Mouse (Mus musculus) kidney, postnatal 0 days (tissue): ENCODE data around the gene Yif1b. TPM values are rescaled to one million over a fixed set of nuclear protein-coding genes. Genes with fewer than 3 reads are reported as not detected.

Experiments
- ATAC-seq: fragments of 200-750 bp; cut with Nextera tagmentation; replicated peaks from 2 replicates; pipeline ENCODE4 v1.8.0; 2017; ENCODE audit warnings: low read depth, moderate number of reproducible peaks, moderate TSS enrichment, moderate library complexity; ENCODE audit not compliant: low FRiP score
- DNase-seq: peaks from one replicate; pipeline ENCODE4 v3.0.0-alpha.2; 2016; ENCODE audit warnings: low spot score
- H3K27ac ChIP-seq: fragments of 300-500 bp; sonication (generic); 2 replicates; pipeline ENCODE4 v1.5.1; 2014; ENCODE audit warnings: mild to moderate bottlenecking
- H3K27me3 ChIP-seq: fragments of 300-500 bp; sonication (generic); 2 replicates; pipeline ENCODE4 v1.6.1; 2014; ENCODE audit warnings: low read length, mixed read lengths; ENCODE audit not compliant: insufficient read depth
- H3K36me3 ChIP-seq: fragments of 300-500 bp; sonication (generic); 2 replicates; pipeline ENCODE4 v1.6.1; 2014; ENCODE audit warnings: low read length, mixed read lengths; ENCODE audit not compliant: insufficient read depth
- H3K4me1 ChIP-seq: fragments of 300-500 bp; sonication (generic); replicated peaks from 2 replicates; pipeline ENCODE4 v1.6.1; 2014; ENCODE audit warnings: antibody characterized with exemption, low read length, mixed read lengths; ENCODE audit not compliant: insufficient read depth
- H3K4me2 ChIP-seq: fragments of 300-500 bp; sonication (generic); 2 replicates; pipeline ENCODE4 v1.6.1; 2014; ENCODE audit warnings: mild to moderate bottlenecking, low read length, moderate library complexity, mixed read lengths
- H3K4me3 ChIP-seq: fragments of 300-500 bp; sonication (generic); replicated peaks from 2 replicates; pipeline ENCODE4 v1.5.1; 2014; ENCODE audit warnings: low read depth, low read length
- H3K9ac ChIP-seq: fragments of 300-500 bp; sonication (generic); 2 replicates; pipeline ENCODE4 v1.6.1; 2014; ENCODE audit warnings: low read depth, low read length
- H3K9me3 ChIP-seq: fragments of 300-500 bp; sonication (generic); replicated peaks from 2 replicates; pipeline ENCODE4 v1.6.1; 2016; ENCODE audit warnings: low read length, inconsistent platforms, mixed read lengths
- CTCF ChIP-seq: IDR thresholded peaks from 2 replicates; pipeline ENCODE4 v1.5.1; 2016; ENCODE audit warnings: antibody characterized with exemption, low read depth, mild to moderate bottlenecking, moderate library complexity
- WGBS: fragments of 180-500 bp; shearing (Covaris S2); extraction: QIAGEN DNeasy Blood & Tissue Kit; methylation state at CpG from one replicate; pipeline ENCODE4 v1.1.7; 2014; 5-methylcytosine and 5-hydroxymethylcytosine counted together
- polyA plus RNA-seq: library from polyadenylated mRNA; unstranded; fragments of >200 nt; fragmentation: Nextera tagmentation; extraction: Ambion mirVana; gene quantifications from 2 replicates; pipeline ENCODE4 v1.2.1, GENCODE M21; 2015

Yif1b gene
- polyA plus RNA-seq, 1 experiment from 2014 or later, result 121 TPM

DNA sequence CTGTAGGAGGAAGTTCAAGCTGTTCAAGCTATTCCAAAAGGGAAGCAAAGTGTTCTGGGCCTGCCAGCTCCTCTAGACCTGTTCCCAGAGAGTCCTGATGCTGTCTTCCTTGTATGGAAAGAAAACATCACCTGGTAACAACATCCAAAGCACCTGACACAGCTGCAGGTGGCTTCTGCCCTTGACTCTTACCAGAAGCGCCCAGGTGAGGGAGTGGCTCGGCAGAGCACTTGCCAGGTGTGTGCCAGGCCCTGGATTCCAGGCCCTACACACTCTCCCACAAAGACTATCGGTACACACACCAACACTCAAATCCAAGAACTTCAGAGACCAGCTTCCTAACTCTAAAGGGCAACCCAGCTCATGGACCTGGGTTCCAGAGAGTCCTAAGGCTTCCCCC is 25.7 kb downstream of the Yif1b start:
- no peaks in the 10 kb centered on the region for H3K36me3 ChIP-seq
- WGBS, result 90% methylated on average over 3 of the region's 3 CpGs
- 0 out of 2 replicates have a peak, but pooled peaks cover 5% of the 10 kb centered on the region for H3K4me1 ChIP-seq
- ATAC-seq (no peak), DNase-seq (no peak)
- no peak overlapping the region for H3K9ac ChIP-seq
- H3K4me3 ChIP-seq, result no peak overlapping the region
- H3K27ac ChIP-seq, result no peak overlapping the region
- no peaks in the 10 kb centered on the region for H3K9me3 ChIP-seq
- H3K4me2 ChIP-seq, result no peak overlapping the region
- TF ChIP-seq CTCF, result no peak
- no peaks in the 10 kb centered on the region for H3K27me3 ChIP-seq

DNA sequence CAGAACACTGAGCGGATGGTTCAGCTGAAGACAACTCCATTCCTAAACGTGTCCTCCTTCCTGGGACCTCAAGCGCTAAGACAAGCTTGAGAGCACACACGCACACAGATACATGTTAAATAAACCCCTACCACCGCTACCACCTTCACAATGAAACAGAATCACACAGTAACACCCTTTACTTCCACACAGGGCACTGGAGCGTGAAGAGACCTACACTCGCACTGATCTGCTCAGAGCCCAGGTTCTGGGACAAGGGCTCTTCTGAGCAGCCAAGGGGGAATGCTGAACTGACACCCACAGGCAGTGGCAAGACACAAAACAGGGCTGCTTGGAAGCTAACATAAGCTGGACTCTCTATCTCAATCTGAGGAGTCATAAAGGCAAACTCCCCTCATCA is 27.5 kb downstream of the Yif1b start:
- Histone ChIP-seq H3K4me2 (no peak overlapping the region), H3K9me3 (no peaks in the 10 kb centered on the region), H3K4me1 (0 out of 2 replicates have a peak, but pooled peaks cover 5% of the 10 kb centered on the region), H3K9ac (0 out of 2 replicates have a peak overlapping the region, but pooled peaks have one; percentile 15), H3K4me3 (no peak overlapping the region), H3K27me3 (no peaks in the 10 kb centered on the region), H3K27ac (peak overlapping the region; percentile 70), H3K36me3 (no peaks in the 10 kb centered on the region)
- ATAC-seq (peak; percentile 40; the same call in 1 of the 2 replicates), DNase-seq (peak; percentile 22)
- WGBS, result 44% methylated on average over 7 of the region's 7 CpGs
- no peak for TF ChIP-seq CTCF

DNA sequence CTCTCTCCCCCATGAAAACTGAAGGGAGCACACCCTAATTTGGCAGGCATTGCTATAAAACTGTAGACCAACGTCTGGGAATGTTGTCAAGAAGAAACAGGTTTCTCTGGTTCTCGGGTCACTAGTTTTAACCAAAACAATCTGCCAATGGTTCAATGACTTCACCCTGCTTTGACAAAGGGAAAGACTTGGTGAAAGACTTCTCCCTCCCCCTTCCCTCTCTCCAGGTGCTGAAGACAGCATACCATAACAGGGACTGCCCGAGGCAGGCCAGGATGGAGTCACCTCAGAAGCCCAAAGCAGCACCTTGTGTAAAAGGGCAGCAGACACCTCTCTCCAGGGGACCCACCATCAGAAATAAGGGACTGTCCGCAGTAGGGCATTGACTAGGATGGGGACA is 28.8 kb downstream of the Yif1b start:
- no peak overlapping the region for H3K4me3 ChIP-seq
- H3K27ac ChIP-seq, result peak overlapping the region; percentile 70
- no peak for TF ChIP-seq CTCF
- WGBS, result 32% methylated on average over 4 of the region's 4 CpGs
- no peaks in the 10 kb centered on the region for H3K27me3 ChIP-seq
- no peak overlapping the region for H3K9ac ChIP-seq
- H3K4me2 ChIP-seq, result no peak overlapping the region
- no peaks in the 10 kb centered on the region for H3K9me3 ChIP-seq
- peak; percentile 78 for ATAC-seq
- DNase-seq, result peak; percentile 66
- no peaks in the 10 kb centered on the region for H3K36me3 ChIP-seq
- H3K4me1 ChIP-seq, result peaks cover 2% of the 10 kb centered on the region; the same call in 1 of the 2 replicates

DNA sequence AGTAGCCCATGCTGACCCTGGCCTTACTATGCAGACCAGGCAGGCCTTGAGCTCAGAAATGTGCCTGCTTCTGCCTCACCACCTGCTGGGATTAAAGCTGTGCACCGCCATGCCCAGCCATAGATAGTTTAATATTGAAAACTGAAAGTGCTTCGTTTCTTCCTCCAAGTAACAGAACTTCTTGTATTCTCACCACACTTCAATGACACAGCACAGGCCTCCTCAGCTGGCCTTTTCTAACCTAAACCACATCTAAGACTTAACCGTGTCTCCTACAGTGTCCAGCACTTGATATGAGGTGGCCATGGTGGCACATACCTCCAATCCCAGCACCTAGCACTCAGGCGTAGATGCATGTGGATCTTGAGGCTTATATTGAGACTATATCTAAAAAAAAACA is 32.3 kb downstream of the Yif1b start:
- DNase-seq (no peak), ATAC-seq (no peak)
- Histone ChIP-seq H3K9ac (no peak overlapping the region), H3K27ac (no peak overlapping the region), H3K9me3 (no peaks in the 10 kb centered on the region), H3K4me3 (no peak overlapping the region), H3K36me3 (no peaks in the 10 kb centered on the region), H3K4me1 (no peaks in the 10 kb centered on the region; the same call in 1 of the 2 replicates), H3K4me2 (no peak overlapping the region), H3K27me3 (no peaks in the 10 kb centered on the region)
- 87% methylated on average over 4 of the region's 4 CpGs for WGBS
- TF ChIP-seq CTCF, result no peak

DNA sequence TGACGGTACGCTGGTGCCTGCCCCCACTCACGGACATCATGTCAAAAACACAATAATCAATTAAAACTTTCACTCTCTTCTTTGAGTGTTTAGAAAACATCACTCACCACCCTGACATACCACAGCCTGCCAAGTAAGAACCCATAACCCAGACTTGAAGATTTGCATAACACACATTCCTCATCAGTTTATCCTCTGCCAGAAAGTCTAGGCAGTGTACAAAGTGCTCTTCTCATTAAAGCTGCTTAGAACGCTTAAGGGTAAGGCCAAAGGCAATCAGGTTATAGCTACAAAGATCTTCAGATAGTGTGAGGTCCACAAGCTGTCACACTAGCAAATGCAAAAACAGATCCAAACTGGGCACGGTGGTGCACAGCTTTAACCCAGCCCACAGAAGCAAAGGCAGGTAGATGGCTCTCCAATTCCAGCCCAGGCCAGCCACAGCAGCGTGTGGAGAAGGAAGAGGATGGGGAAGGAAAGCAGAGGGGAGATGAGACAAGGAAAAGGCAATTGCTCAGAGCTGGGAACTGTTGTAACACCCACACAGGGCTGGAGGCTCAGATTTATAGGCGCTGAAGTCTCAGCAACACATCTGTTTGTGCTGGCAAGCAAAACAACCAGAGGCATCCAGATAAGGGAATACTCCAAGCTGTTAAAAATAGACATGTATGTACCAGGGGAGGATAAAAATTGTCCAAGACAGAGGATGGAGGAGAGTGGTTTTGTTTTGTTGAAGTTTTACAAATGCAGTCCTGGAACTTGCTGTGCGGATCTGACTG is 33.7 kb downstream of the Yif1b start:
- ATAC-seq (no peak), DNase-seq (peak; percentile 58)
- H3K9me3 ChIP-seq, result no peaks in the 10 kb centered on the region
- H3K4me1 ChIP-seq, result peaks cover under 1% of the 10 kb centered on the region; the same call in 1 of the 2 replicates
- no peaks in the 10 kb centered on the region for H3K27me3 ChIP-seq
- peak overlapping the region; percentile 37; the same call in 1 of the 2 replicates for H3K27ac ChIP-seq
- no peak for TF ChIP-seq CTCF
- no peak overlapping the region for H3K4me2 ChIP-seq
- H3K4me3 ChIP-seq, result no peak overlapping the region
- no peaks in the 10 kb centered on the region for H3K36me3 ChIP-seq
- WGBS, result 50% methylated on average over 8 of the region's 8 CpGs
- no peak overlapping the region for H3K9ac ChIP-seq

DNA sequence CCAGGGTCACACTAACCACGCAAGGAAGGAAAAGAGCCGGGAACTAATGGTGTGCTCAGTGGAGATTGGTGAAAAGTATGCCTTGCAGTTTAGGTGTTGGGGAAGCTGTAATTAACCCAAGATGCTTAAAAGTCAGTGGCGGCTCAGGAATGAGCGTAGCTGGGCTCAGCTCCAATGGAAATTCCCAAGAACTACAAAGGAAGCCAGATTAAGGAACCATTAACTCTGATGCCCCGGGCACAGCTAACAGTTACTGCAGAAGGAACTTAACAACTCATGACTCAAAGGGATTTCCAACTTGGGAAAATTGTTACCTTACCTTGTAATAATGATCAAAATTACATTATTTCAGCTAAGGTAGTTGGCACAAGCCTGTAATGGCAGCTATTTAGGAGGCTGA is 38.6 kb downstream of the Yif1b start:
- no peak for TF ChIP-seq CTCF
- DNase-seq (peak; percentile 53), ATAC-seq (no peak)
- no peaks in the 10 kb centered on the region for H3K9me3 ChIP-seq
- H3K4me1 ChIP-seq, result 0 out of 2 replicates have a peak, but pooled peaks cover 5% of the 10 kb centered on the region
- no peaks in the 10 kb centered on the region for H3K27me3 ChIP-seq
- H3K4me2 ChIP-seq, result no peak overlapping the region
- peak overlapping the region; percentile 47; the same call in 1 of the 2 replicates for H3K27ac ChIP-seq
- WGBS, result 28% methylated on average over 5 of the region's 5 CpGs
- no peak overlapping the region for H3K9ac ChIP-seq
- H3K36me3 ChIP-seq, result no peaks in the 10 kb centered on the region
- H3K4me3 ChIP-seq, result no peak overlapping the region
